Mouse (Mus musculus) ES-Bruce4 (cell line): ENCODE measurements around the gene Aloxe3.

ENCODE experiments used
- CTCF ChIP-seq: IDR thresholded peaks from one replicate; pipeline ENCODE4 v1.8.1; 2011; ENCODE audit warnings: low read depth, low read length
- POLR2A ChIP-seq: IDR thresholded peaks from one replicate; pipeline ENCODE4 v1.8.1; 2011; ENCODE audit warnings: low read length; ENCODE audit not compliant: insufficient read depth

- TF ChIP-seq POLR2A (no peak), CTCF (no peak)
Observed at GRCm38 (mm10) chr11:69080102-69080854, 45.4 kb upstream of the Aloxe3 start.
